ENCODE assay signal across 15 mouse cellular contexts in the genomic region with DNA sequence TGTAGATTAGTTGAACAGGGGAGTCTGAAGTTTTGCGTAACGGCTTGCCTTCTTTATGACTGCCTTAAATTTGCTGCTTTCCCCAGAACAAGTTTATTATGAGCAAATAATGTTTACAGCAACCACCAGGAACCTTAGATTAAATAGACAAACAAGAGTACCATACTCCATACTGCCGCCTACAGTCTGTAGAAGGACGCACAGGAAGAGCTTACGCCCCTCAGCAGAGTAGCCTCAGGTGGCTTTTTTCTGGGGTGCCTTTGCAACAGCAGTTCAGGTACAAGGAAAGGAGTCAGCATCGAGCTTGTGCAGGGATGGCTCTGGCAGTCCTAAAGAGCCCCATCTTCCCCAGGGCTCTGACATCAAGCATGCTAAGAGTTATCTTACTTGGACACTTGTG. TPM values are rescaled to one million over a fixed set of nuclear protein-coding genes. Genes with fewer than 3 reads are reported as not detected.
A peak's percentile ranks its signal among the peaks of the same experiment; 100 is the strongest.
DNase-seq lines count a peak whose midpoint lies in the region; ATAC-seq and TF ChIP-seq lines count a peak whose summit lies in the region.
"Had no signal": no experiment of that assay in that cellular context is flagged by ENCODE, and none has a peak within 500 bp of the region (broad histone marks: within the 10 kb centered on the region; RNA-seq: fewer than 3 reads in every experiment).

No protein-coding gene starts in this region.

- no peak overlapping the region for H3K27ac ChIP-seq in midbrain, postnatal 0 days (ENCODE audit: low read depth, low read length)
- no peak overlapping the region for H3K27ac ChIP-seq in midbrain, embryonic 15.5 days
- H3K27ac ChIP-seq in stomach, postnatal 0 days (replicated peaks) = no peak overlapping the region
- H3K27ac ChIP-seq in neural tube, embryonic 15.5 days (replicated peaks) = no peak overlapping the region
- H3K27ac ChIP-seq: midbrain, embryonic 13.5 days; neural tube, embryonic 13.5 days had no signal

- no peak overlapping the region for H3K4me2 ChIP-seq in midbrain, postnatal 0 days (ENCODE audit: low read depth, low read length, poor library complexity, severe bottlenecking)
- no peak overlapping the region for H3K4me2 ChIP-seq in midbrain, embryonic 15.5 days
- H3K4me2 ChIP-seq in stomach, postnatal 0 days (replicated peaks; ENCODE audit: low read depth) = no peak overlapping the region
- H3K4me2 ChIP-seq in neural tube, embryonic 15.5 days = no peak overlapping the region
- H3K4me2 ChIP-seq: midbrain, embryonic 13.5 days; neural tube, embryonic 13.5 days had no signal

- intact Hi-C loops in heart, postnatal 25 days (cut with DNase I) = no loop called here

- ATAC-seq in midbrain, postnatal 0 days (ENCODE audit: low FRiP score) = no peak
- no peak for ATAC-seq in midbrain, embryonic 15.5 days (replicated peaks)
- ATAC-seq in stomach, postnatal 0 days (ENCODE audit: low FRiP score, low TSS enrichment) = no peak
- ATAC-seq in neural tube, embryonic 15.5 days (ENCODE audit: low FRiP score) = no peak
- ATAC-seq: midbrain, embryonic 13.5 days had no signal

- no peaks in the 10 kb centered on the region for H3K27me3 ChIP-seq in midbrain, postnatal 0 days (ENCODE audit: insufficient read depth, low read length)
- H3K27me3 ChIP-seq in midbrain, embryonic 15.5 days (replicated peaks) = no peaks in the 10 kb centered on the region
- no peaks in the 10 kb centered on the region for H3K27me3 ChIP-seq in stomach, postnatal 0 days (ENCODE audit: control insufficient read depth, insufficient read depth, low read length)
- no peaks in the 10 kb centered on the region for H3K27me3 ChIP-seq in neural tube, embryonic 15.5 days (replicated peaks)
- H3K27me3 ChIP-seq: midbrain, embryonic 13.5 days; neural tube, embryonic 13.5 days had no signal

- no peak for TF ChIP-seq EP300 in stomach, postnatal 0 days (optimal IDR thresholded peaks at IDR 0.05)

- WGBS in midbrain, postnatal 0 days = 90% methylated on average over 6 of the region's 6 CpGs
- WGBS in midbrain, embryonic 15.5 days = 86% methylated on average over 6 of the region's 6 CpGs
- WGBS in stomach, postnatal 0 days = 84% methylated on average over 6 of the region's 6 CpGs
- whole genome bisulfite sequencing in neural tube, embryonic 15.5 days = 84% methylated on average over 6 of the region's 6 CpGs

- TF ChIP-seq CTCF in midbrain, postnatal 0 days (IDR thresholded peaks at IDR 0.05) = peak; percentile 40
- TF ChIP-seq CTCF in stomach, postnatal 0 days (IDR thresholded peaks at IDR 0.05; ENCODE audit: low read depth) = peak; percentile 44; the same call in 1 of the 2 replicates

- H3K9me3 ChIP-seq in midbrain, postnatal 0 days (ENCODE audit: low read length) = no peaks in the 10 kb centered on the region
- H3K9me3 ChIP-seq in midbrain, embryonic 15.5 days = no peaks in the 10 kb centered on the region
- H3K9me3 ChIP-seq in stomach, postnatal 0 days (ENCODE audit: control insufficient read depth, low read length) = no peaks in the 10 kb centered on the region
- H3K9me3 ChIP-seq in neural tube, embryonic 15.5 days (replicated peaks) = no peaks in the 10 kb centered on the region
- H3K9me3 ChIP-seq: midbrain, embryonic 13.5 days; neural tube, embryonic 13.5 days had no signal

- DNase-seq in heart, adult 11 months = peak; percentile 66
- DNase-seq in heart, postnatal 25 days (ENCODE audit: low spot score) = no peak
- no peak for DNase-seq in midbrain, postnatal 0 days (ENCODE audit: low spot score)
- DNase-seq in R1 (ENCODE audit: low read depth, low spot score) = peak; percentile 48
- no peak for DNase-seq in stomach, postnatal 0 days (ENCODE audit: low spot score)
- no peak for DNase-seq in spleen, adult 18-20 months
- DNase-seq: adrenal gland, adult 2 months; gastrocnemius, postnatal 25 days; kidney, adult 18-20 months; left cerebral cortex, postnatal 4 days; lung, adult 18-20 months had no signal

- H3K36me3 ChIP-seq in midbrain, postnatal 0 days (ENCODE audit: insufficient read depth, low read length) = peaks cover 62% of the 10 kb centered on the region
- peaks cover 54% of the 10 kb centered on the region for H3K36me3 ChIP-seq in midbrain, embryonic 15.5 days (replicated peaks)
- H3K36me3 ChIP-seq in stomach, postnatal 0 days (ENCODE audit: control insufficient read depth, insufficient read depth, low read length) = peaks cover 24% of the 10 kb centered on the region
- H3K36me3 ChIP-seq in neural tube, embryonic 15.5 days = peaks cover 81% of the 10 kb centered on the region

- no peak overlapping the region for H3K4me3 ChIP-seq in midbrain, postnatal 0 days (ENCODE audit: low read depth, low read length)
- no peak overlapping the region for H3K4me3 ChIP-seq in midbrain, embryonic 15.5 days
- no peak overlapping the region for H3K4me3 ChIP-seq in stomach, postnatal 0 days (ENCODE audit: low read depth, low read length)
- H3K4me3 ChIP-seq in neural tube, embryonic 15.5 days (replicated peaks) = no peak overlapping the region
- H3K4me3 ChIP-seq: midbrain, embryonic 13.5 days; neural tube, embryonic 13.5 days had no signal

- no peaks in the 10 kb centered on the region for H3K4me1 ChIP-seq in midbrain, postnatal 0 days (ENCODE audit: insufficient read depth, low read length)
- no peaks in the 10 kb centered on the region for H3K4me1 ChIP-seq in midbrain, embryonic 15.5 days
- no peaks in the 10 kb centered on the region for H3K4me1 ChIP-seq in stomach, postnatal 0 days (replicated peaks; ENCODE audit: control insufficient read depth, insufficient read depth)
- no peaks in the 10 kb centered on the region for H3K4me1 ChIP-seq in neural tube, embryonic 15.5 days
- H3K4me1 ChIP-seq: midbrain, embryonic 13.5 days; neural tube, embryonic 13.5 days had no signal

- no peak overlapping the region for H3K9ac ChIP-seq in midbrain, postnatal 0 days (replicated peaks; ENCODE audit: low read length, poor library complexity, severe bottlenecking)
- no peak overlapping the region for H3K9ac ChIP-seq in midbrain, embryonic 15.5 days
- H3K9ac ChIP-seq in stomach, postnatal 0 days (ENCODE audit: low read length) = no peak overlapping the region
- H3K9ac ChIP-seq in neural tube, embryonic 15.5 days (replicated peaks) = no peak overlapping the region
- H3K9ac ChIP-seq: midbrain, embryonic 13.5 days; neural tube, embryonic 13.5 days had no signal

RNA-seq across cellular contexts. Expression of a gene that starts 35.4 kb away (rescaled TPM):
- total RNA-seq in heart, postnatal 25 days (2021) = 10 to 100 TPM; 27.2 to 31.4 TPM
- total RNA-seq in midbrain, postnatal 0 days (2014; rRNA removed) = 33.6 and 34.2 TPM in 2 replicates
- 14.2 and 17.1 TPM in 2 replicates for polyA plus RNA-seq in midbrain, postnatal 0 days (2015; fragmentation: Nextera tagmentation; extraction: Ambion mirVana)
- 22.0 and 22.1 TPM in 2 replicates for polyA plus RNA-seq in midbrain, embryonic 15.5 days (2015; fragmentation: Nextera tagmentation; extraction: Ambion mirVana)
- polyA plus RNA-seq in stomach, postnatal 0 days (2015; fragmentation: Nextera tagmentation; extraction: Ambion mirVana) = 6.5 and 7.3 TPM in 2 replicates
- polyA plus RNA-seq in neural tube, embryonic 15.5 days (2015; fragmentation: Nextera tagmentation; extraction: Ambion mirVana) = 18.6 and 20.6 TPM in 2 replicates

Comparison
In these comparisons a context has a peak if more than half of its experiments do, and no peak if none do; other contexts are left out.
1. DNase-seq: peak in heart, adult 11 months (single experiment) and R1 (single experiment); none in heart, postnatal 25 days (single experiment), midbrain, postnatal 0 days (single experiment), stomach, postnatal 0 days (single experiment) and spleen, adult 18-20 months (0 of 2).